Mouse (Mus musculus): ENCODE measurements at regions not wholly inside any gene's neighbourhood (a gene's known extent, or its start where the extent isn't known, plus 50 kb on each side); places are given as distances from the start of the nearest gene placed in this dataset.
"Not testable (repeated sequence)": the region's sequence is repeated elsewhere in the genome, so short reads cannot be mapped to it uniquely, and the experiment has no call there.

- 75% methylated on average over 3 of the region's 3 CpGs for WGBS
- Histone ChIP-seq H3K36me3 (ENCODE audit: control insufficient read depth, insufficient read depth, low read length) (no peaks in the 10 kb centered on the region), H3K4me2 (ENCODE audit: low read depth, low read length) (no peak overlapping the region), H3K27ac (replicated peaks; ENCODE audit: low read depth, low read length) (no peak overlapping the region), H3K9me3 (ENCODE audit: control insufficient read depth, low read length) (0 out of 2 replicates have a peak, but pooled peaks cover 7% of the 10 kb centered on the region), H3K27me3 (replicated peaks; ENCODE audit: control insufficient read depth, insufficient read depth, low read length) (no peaks in the 10 kb centered on the region), H3K9ac (ENCODE audit: low read depth, low read length) (no peak overlapping the region), H3K4me3 (ENCODE audit: low read depth, low read length) (no peak overlapping the region), H3K4me1 (ENCODE audit: control insufficient read depth, insufficient read depth, low read length) (no peaks in the 10 kb centered on the region)
- DNase-seq (ENCODE audit: low spot score), result peak; percentile 42
- ATAC-seq (ENCODE audit: low read depth), result 0 out of 2 replicates have a peak, but pooled peaks have one; percentile 78
Measured at GRCm38 (mm10) chr3:15053968-15054367, 167.9 kb downstream of the Car2 start.

- H3K4me1 ChIP-seq (ENCODE audit: control insufficient read depth, insufficient read depth, low read length); H3K9me3 ChIP-seq (ENCODE audit: control insufficient read depth, low read length); H3K4me3 ChIP-seq (ENCODE audit: low read depth, low read length); H3K9ac ChIP-seq (ENCODE audit: low read depth, low read length); H3K4me2 ChIP-seq (ENCODE audit: low read depth, low read length); DNase-seq (ENCODE audit: low spot score); H3K36me3 ChIP-seq (ENCODE audit: control insufficient read depth, insufficient read depth, low read length); H3K27me3 ChIP-seq (replicated peaks; ENCODE audit: control insufficient read depth, insufficient read depth, low read length); H3K27ac ChIP-seq (replicated peaks; ENCODE audit: low read depth, low read length); ATAC-seq (ENCODE audit: low read depth): not testable (repeated sequence)
- WGBS, result 93% methylated on average over 8 of the region's 8 CpGs
Measured at GRCm38 (mm10) chr3:15055516-15056256, 169.6 kb downstream of the Car2 start.

GRCm38 (mm10) chr3:15056788-15057585, 170.9 kb downstream of the Car2 start:
- not testable (repeated sequence) for H3K4me3 ChIP-seq (ENCODE audit: low read depth, low read length); H3K27me3 ChIP-seq (replicated peaks; ENCODE audit: control insufficient read depth, insufficient read depth, low read length); H3K36me3 ChIP-seq (ENCODE audit: control insufficient read depth, insufficient read depth, low read length); H3K4me1 ChIP-seq (ENCODE audit: control insufficient read depth, insufficient read depth, low read length); H3K9me3 ChIP-seq (ENCODE audit: control insufficient read depth, low read length); ATAC-seq (ENCODE audit: low read depth); H3K9ac ChIP-seq (ENCODE audit: low read depth, low read length); H3K4me2 ChIP-seq (ENCODE audit: low read depth, low read length); H3K27ac ChIP-seq (replicated peaks; ENCODE audit: low read depth, low read length); DNase-seq (ENCODE audit: low spot score)
- 90% methylated on average over 5 of the region's 5 CpGs for WGBS

- no peak overlapping the region for H3K4me3 ChIP-seq (ENCODE audit: low read depth, low read length)
- no peaks in the 10 kb centered on the region for H3K36me3 ChIP-seq (ENCODE audit: control insufficient read depth, insufficient read depth, low read length)
- H3K9ac ChIP-seq (ENCODE audit: low read depth, low read length), result no peak overlapping the region
- H3K4me1 ChIP-seq (ENCODE audit: control insufficient read depth, insufficient read depth, low read length), result no peaks in the 10 kb centered on the region
- no peak overlapping the region for H3K27ac ChIP-seq (replicated peaks; ENCODE audit: low read depth, low read length)
- 85% methylated on average over 3 of the region's 3 CpGs for WGBS
- ATAC-seq (ENCODE audit: low read depth), result no peak
- DNase-seq (ENCODE audit: low spot score), result no peak
- no peak overlapping the region for H3K4me2 ChIP-seq (ENCODE audit: low read depth, low read length)
- H3K27me3 ChIP-seq (replicated peaks; ENCODE audit: control insufficient read depth, insufficient read depth, low read length), result no peaks in the 10 kb centered on the region
- H3K9me3 ChIP-seq (ENCODE audit: control insufficient read depth, low read length), result no peaks in the 10 kb centered on the region
Measured at GRCm38 (mm10) chr3:15065681-15066080, 179.6 kb downstream of the Car2 start.

GRCm38 (mm10) chr3:15068256-15068655, 182.2 kb downstream of the Car2 start:
- H3K9me3 ChIP-seq (ENCODE audit: control insufficient read depth, low read length), result no peaks in the 10 kb centered on the region
- no peak overlapping the region for H3K27ac ChIP-seq (replicated peaks; ENCODE audit: low read depth, low read length)
- no peak overlapping the region for H3K4me3 ChIP-seq (ENCODE audit: low read depth, low read length)
- 77% methylated on average over 3 of the region's 3 CpGs for WGBS
- H3K36me3 ChIP-seq (ENCODE audit: control insufficient read depth, insufficient read depth, low read length), result no peaks in the 10 kb centered on the region
- no peak overlapping the region for H3K4me2 ChIP-seq (ENCODE audit: low read depth, low read length)
- no peaks in the 10 kb centered on the region for H3K4me1 ChIP-seq (ENCODE audit: control insufficient read depth, insufficient read depth, low read length)
- DNase-seq (ENCODE audit: low spot score) (no peak), ATAC-seq (ENCODE audit: low read depth) (no peak)
- no peaks in the 10 kb centered on the region for H3K27me3 ChIP-seq (replicated peaks; ENCODE audit: control insufficient read depth, insufficient read depth, low read length)
- H3K9ac ChIP-seq (ENCODE audit: low read depth, low read length), result no peak overlapping the region

- Histone ChIP-seq H3K4me3 (ENCODE audit: low read depth, low read length) (no peak overlapping the region), H3K36me3 (ENCODE audit: control insufficient read depth, insufficient read depth, low read length) (no peaks in the 10 kb centered on the region), H3K4me2 (ENCODE audit: low read depth, low read length) (no peak overlapping the region), H3K27ac (replicated peaks; ENCODE audit: low read depth, low read length) (no peak overlapping the region), H3K4me1 (ENCODE audit: control insufficient read depth, insufficient read depth, low read length) (no peaks in the 10 kb centered on the region), H3K9me3 (ENCODE audit: control insufficient read depth, low read length) (no peaks in the 10 kb centered on the region), H3K27me3 (replicated peaks; ENCODE audit: control insufficient read depth, insufficient read depth, low read length) (no peaks in the 10 kb centered on the region), H3K9ac (ENCODE audit: low read depth, low read length) (no peak overlapping the region)
- WGBS, result 71% methylated on average over 6 of the region's 6 CpGs
- ATAC-seq (ENCODE audit: low read depth) (no peak), DNase-seq (ENCODE audit: low spot score) (no peak)
Measured at GRCm38 (mm10) chr3:15071030-15071883, 185.2 kb downstream of the Car2 start.

- Histone ChIP-seq H3K4me2 (ENCODE audit: low read depth, low read length) (no peak overlapping the region), H3K4me1 (ENCODE audit: control insufficient read depth, insufficient read depth, low read length) (no peaks in the 10 kb centered on the region), H3K27ac (replicated peaks; ENCODE audit: low read depth, low read length) (no peak overlapping the region), H3K9ac (ENCODE audit: low read depth, low read length) (no peak overlapping the region), H3K4me3 (ENCODE audit: low read depth, low read length) (no peak overlapping the region), H3K9me3 (ENCODE audit: control insufficient read depth, low read length) (no peaks in the 10 kb centered on the region), H3K36me3 (ENCODE audit: control insufficient read depth, insufficient read depth, low read length) (no peaks in the 10 kb centered on the region), H3K27me3 (replicated peaks; ENCODE audit: control insufficient read depth, insufficient read depth, low read length) (no peaks in the 10 kb centered on the region)
- 79% methylated on average over 2 of the region's 2 CpGs for WGBS
- DNase-seq (ENCODE audit: low spot score) (no peak), ATAC-seq (ENCODE audit: low read depth) (no peak)
Measured at GRCm38 (mm10) chr3:15073405-15073804, 187.3 kb downstream of the Car2 start.

- Histone ChIP-seq H3K9me3 (ENCODE audit: control insufficient read depth, low read length) (no peaks in the 10 kb centered on the region), H3K27me3 (replicated peaks; ENCODE audit: control insufficient read depth, insufficient read depth, low read length) (no peaks in the 10 kb centered on the region), H3K27ac (replicated peaks; ENCODE audit: low read depth, low read length) (no peak overlapping the region), H3K9ac (ENCODE audit: low read depth, low read length) (no peak overlapping the region), H3K4me3 (ENCODE audit: low read depth, low read length) (no peak overlapping the region), H3K4me1 (ENCODE audit: control insufficient read depth, insufficient read depth, low read length) (no peaks in the 10 kb centered on the region), H3K4me2 (ENCODE audit: low read depth, low read length) (no peak overlapping the region), H3K36me3 (ENCODE audit: control insufficient read depth, insufficient read depth, low read length) (no peaks in the 10 kb centered on the region)
- ATAC-seq (ENCODE audit: low read depth), result no peak
- WGBS, result 62% methylated on average over 1 of the region's 1 CpGs
- no peak for DNase-seq (ENCODE audit: low spot score)
Measured at GRCm38 (mm10) chr3:15073847-15074246, 187.8 kb downstream of the Car2 start.
